Mouse (Mus musculus): ENCODE data around the gene Rasl10a. TPM values are rescaled to one million over a fixed set of nuclear protein-coding genes. Genes with fewer than 3 reads are reported as not detected.

Rasl10a gene
- total and polyA plus RNA-seq, 2 experiments from 2014 or later = 0.85 to 2.7 TPM

DNA sequence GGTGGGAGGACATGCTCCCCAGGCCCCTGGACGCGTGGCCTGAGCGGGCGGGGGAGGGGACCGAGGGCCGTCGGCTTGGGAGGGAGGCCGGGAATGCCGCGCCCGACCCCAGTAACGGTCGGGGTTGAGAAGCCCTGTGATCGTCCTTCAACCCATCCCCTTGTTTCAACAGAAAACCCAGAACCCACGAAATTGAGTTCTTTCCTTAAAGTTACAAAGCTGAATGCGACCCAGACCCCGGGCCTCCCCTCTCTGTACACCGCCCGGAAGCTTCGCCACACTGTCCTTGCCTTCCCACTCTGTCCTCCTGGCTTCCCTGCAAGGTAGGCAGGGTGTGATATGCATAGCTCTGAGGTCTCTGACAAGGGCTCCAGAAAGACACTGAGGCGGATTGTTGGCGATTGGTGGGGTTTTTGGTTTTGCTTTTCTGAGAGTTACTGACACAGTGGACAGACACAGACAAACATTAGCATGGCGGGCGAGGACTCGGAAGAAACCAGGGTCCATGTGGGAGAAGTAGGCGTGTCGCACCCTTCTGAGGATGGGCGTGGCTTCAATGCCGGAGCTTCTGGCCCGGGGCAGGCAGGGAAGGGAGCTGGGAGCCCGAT lies 41.8 kb downstream of the Rasl10a start:
- peak overlapping the region; percentile 95 for H3K4me3 ChIP-seq (ENCODE audit: low read depth, low read length)
- peak overlapping the region; percentile 67 for H3K4me2 ChIP-seq (ENCODE audit: low read depth, low read length)
- H3K27me3 ChIP-seq (ENCODE audit: control insufficient read depth, insufficient read depth, low read length) = no peaks in the 10 kb centered on the region
- no peaks in the 10 kb centered on the region for H3K9me3 ChIP-seq (replicated peaks; ENCODE audit: control insufficient read depth, low read length)
- peaks cover 19% of the 10 kb centered on the region; the same call in 1 of the 2 replicates for H3K36me3 ChIP-seq (replicated peaks; ENCODE audit: control insufficient read depth, insufficient read depth, low read length)
- DNase-seq (ENCODE audit: low spot score) (peak; percentile 90), ATAC-seq (ENCODE audit: insufficient read depth, low read depth) (peak; percentile 71)
- H3K27ac ChIP-seq (ENCODE audit: low read depth) = peak overlapping the region; percentile 95
- WGBS = under 1% methylated on average over 30 of the region's 31 CpGs
- peak overlapping the region; percentile 96 for H3K9ac ChIP-seq (replicated peaks; ENCODE audit: low read depth, low read length)
- peaks cover 28% of the 10 kb centered on the region for H3K4me1 ChIP-seq (ENCODE audit: control insufficient read depth, insufficient read depth)
- no peak for TF ChIP-seq EP300 (IDR thresholded peaks at IDR 0.05; ENCODE audit: low read depth)
- TF ChIP-seq CTCF (IDR thresholded peaks at IDR 0.05; ENCODE audit: low read depth) = no peak

DNA sequence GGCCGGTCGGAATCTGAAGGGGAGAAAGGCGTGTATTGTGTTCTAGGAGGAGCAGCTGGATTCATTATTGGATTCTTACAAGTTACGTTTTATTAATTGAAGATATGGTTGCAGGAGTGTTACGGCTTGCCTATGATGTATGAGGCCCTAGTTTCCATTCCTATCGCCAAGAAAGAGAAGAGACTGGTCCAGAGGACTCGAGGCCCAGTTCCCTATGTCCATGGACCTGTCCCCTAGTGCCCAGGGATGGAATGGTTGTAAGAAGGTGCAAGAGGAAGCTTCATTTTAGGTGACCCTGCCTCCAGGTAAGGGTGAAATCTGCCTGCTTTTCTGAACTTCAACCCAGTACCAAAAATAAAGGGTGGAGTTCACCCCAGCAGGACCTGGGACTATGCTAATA lies 42.4 kb downstream of the Rasl10a start:
- ATAC-seq (ENCODE audit: insufficient read depth, low read depth) = no peak
- H3K27me3 ChIP-seq (ENCODE audit: control insufficient read depth, insufficient read depth, low read length) = no peaks in the 10 kb centered on the region
- WGBS = under 1% methylated on average over 7 of the region's 7 CpGs

DNA sequence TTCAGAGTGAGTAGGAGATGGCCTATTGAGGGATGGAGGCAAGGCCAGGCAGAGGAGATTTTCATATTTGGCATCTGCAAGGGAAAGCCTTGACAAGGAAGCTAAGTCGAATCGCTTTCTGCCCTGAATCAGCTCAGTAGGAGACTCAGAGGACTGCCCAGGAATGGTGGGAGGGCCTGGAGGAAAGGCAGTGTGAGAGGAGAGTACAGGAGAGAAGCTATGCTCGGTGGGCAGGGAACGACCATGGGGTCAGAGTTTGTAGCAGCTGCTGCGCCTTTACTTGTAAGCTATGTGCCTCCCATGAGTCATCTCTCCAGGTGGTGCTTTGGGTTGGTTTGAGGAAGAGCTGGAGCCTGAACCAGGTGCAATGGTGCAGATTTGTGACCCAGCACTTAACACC lies 42.9 kb downstream of the Rasl10a start:
- Histone ChIP-seq H3K4me3 (ENCODE audit: low read depth, low read length) (peak overlapping the region; percentile 95; the same call in 1 of the 2 replicates), H3K9me3 (replicated peaks; ENCODE audit: control insufficient read depth, low read length) (no peaks in the 10 kb centered on the region), H3K27ac (ENCODE audit: low read depth) (no peak overlapping the region), H3K9ac (replicated peaks; ENCODE audit: low read depth, low read length) (peak overlapping the region; percentile 96; the same call in 1 of the 2 replicates), H3K27me3 (ENCODE audit: control insufficient read depth, insufficient read depth, low read length) (no peaks in the 10 kb centered on the region), H3K4me1 (ENCODE audit: control insufficient read depth, insufficient read depth) (peaks cover 26% of the 10 kb centered on the region), H3K36me3 (replicated peaks; ENCODE audit: control insufficient read depth, insufficient read depth, low read length) (peaks cover 24% of the 10 kb centered on the region; the same call in 1 of the 2 replicates), H3K4me2 (ENCODE audit: low read depth, low read length) (peak overlapping the region; percentile 67)
- no peak for DNase-seq (ENCODE audit: low spot score)
- TF ChIP-seq CTCF (IDR thresholded peaks at IDR 0.05; ENCODE audit: low read depth) (no peak), EP300 (IDR thresholded peaks at IDR 0.05; ENCODE audit: low read depth) (no peak)
- 58% methylated on average over 5 of the region's 5 CpGs for WGBS
- no peak for ATAC-seq (ENCODE audit: insufficient read depth, low read depth)

More for the DNA sequence above, 42.4 kb downstream of the Rasl10a start:
- peak overlapping the region; percentile 96 for H3K9ac ChIP-seq (replicated peaks; ENCODE audit: low read depth, low read length)
- H3K4me1 ChIP-seq (ENCODE audit: control insufficient read depth, insufficient read depth) = peaks cover 28% of the 10 kb centered on the region
- peaks cover 24% of the 10 kb centered on the region; the same call in 1 of the 2 replicates for H3K36me3 ChIP-seq (replicated peaks; ENCODE audit: control insufficient read depth, insufficient read depth, low read length)
- no peaks in the 10 kb centered on the region for H3K9me3 ChIP-seq (replicated peaks; ENCODE audit: control insufficient read depth, low read length)
- DNase-seq (ENCODE audit: low spot score) = no peak
- peak overlapping the region; percentile 95 for H3K4me3 ChIP-seq (ENCODE audit: low read depth, low read length)
- peak overlapping the region; percentile 95 for H3K27ac ChIP-seq (ENCODE audit: low read depth)
- TF ChIP-seq EP300 (IDR thresholded peaks at IDR 0.05; ENCODE audit: low read depth) = no peak
- TF ChIP-seq CTCF (IDR thresholded peaks at IDR 0.05; ENCODE audit: low read depth) = no peak
- peak overlapping the region; percentile 67 for H3K4me2 ChIP-seq (ENCODE audit: low read depth, low read length)

DNA sequence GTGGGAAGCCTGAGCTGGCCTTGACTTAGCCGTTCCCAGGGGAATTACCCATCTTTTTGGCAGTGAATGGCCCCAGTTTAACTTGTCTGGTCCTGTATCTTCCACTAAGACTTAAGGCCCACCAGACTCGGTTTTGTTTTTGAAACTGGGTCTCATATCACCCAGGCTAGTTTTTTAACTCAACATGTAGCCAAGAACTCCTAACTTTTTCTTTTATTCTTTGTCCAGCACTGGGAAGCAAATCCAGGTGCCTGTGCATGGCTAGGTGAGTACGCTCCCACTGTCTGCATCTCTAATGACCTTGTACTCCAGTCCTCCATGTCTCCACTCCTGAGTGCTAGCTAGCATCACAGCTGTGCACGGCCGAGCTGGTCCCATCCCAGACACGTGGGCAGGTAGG lies 43.7 kb downstream of the Rasl10a start:
- DNase-seq (ENCODE audit: low spot score) (no peak), ATAC-seq (ENCODE audit: insufficient read depth, low read depth) (no peak)
- Histone ChIP-seq H3K4me2 (ENCODE audit: low read depth, low read length) (no peak overlapping the region), H3K36me3 (replicated peaks; ENCODE audit: control insufficient read depth, insufficient read depth, low read length) (peaks cover 24% of the 10 kb centered on the region; the same call in 1 of the 2 replicates), H3K9ac (replicated peaks; ENCODE audit: low read depth, low read length) (no peak overlapping the region), H3K4me3 (ENCODE audit: low read depth, low read length) (no peak overlapping the region), H3K4me1 (ENCODE audit: control insufficient read depth, insufficient read depth) (peaks cover 18% of the 10 kb centered on the region), H3K27me3 (ENCODE audit: control insufficient read depth, insufficient read depth, low read length) (no peaks in the 10 kb centered on the region), H3K9me3 (replicated peaks; ENCODE audit: control insufficient read depth, low read length) (no peaks in the 10 kb centered on the region), H3K27ac (ENCODE audit: low read depth) (no peak overlapping the region)
- TF ChIP-seq CTCF (IDR thresholded peaks at IDR 0.05; ENCODE audit: low read depth) (no peak), EP300 (IDR thresholded peaks at IDR 0.05; ENCODE audit: low read depth) (no peak)
- 79% methylated on average over 6 of the region's 6 CpGs for WGBS

DNA sequence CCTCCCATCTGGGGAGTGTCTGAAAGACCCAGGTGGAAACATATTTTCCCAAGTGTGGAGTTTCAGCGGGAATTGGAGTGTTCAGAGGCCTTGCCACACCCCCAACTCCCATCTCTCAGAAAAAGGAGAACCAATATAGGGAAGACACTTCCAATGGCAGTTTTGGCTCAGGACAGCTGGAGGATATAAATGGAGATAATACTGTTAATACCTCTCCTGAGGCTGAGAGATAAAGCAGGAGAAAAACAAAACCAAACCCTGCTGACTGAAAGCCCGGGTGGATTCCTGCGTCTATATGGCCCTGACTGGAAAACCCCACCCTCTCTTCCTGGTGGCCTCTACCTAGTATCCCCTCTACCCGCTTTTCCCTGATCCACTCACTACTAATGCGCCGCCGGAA lies 44.5 kb downstream of the Rasl10a start:
- no peak for DNase-seq (ENCODE audit: low spot score)
- H3K4me1 ChIP-seq (ENCODE audit: control insufficient read depth, insufficient read depth) = peaks cover 10% of the 10 kb centered on the region
- H3K4me3 ChIP-seq (ENCODE audit: low read depth, low read length) = no peak overlapping the region
- H3K4me2 ChIP-seq (ENCODE audit: low read depth, low read length) = no peak overlapping the region
- ATAC-seq (ENCODE audit: insufficient read depth, low read depth) = no peak
- H3K27ac ChIP-seq (ENCODE audit: low read depth) = no peak overlapping the region
- H3K36me3 ChIP-seq (replicated peaks; ENCODE audit: control insufficient read depth, insufficient read depth, low read length) = peaks cover 24% of the 10 kb centered on the region; the same call in 1 of the 2 replicates
- WGBS = 80% methylated on average over 7 of the region's 7 CpGs
- H3K9ac ChIP-seq (replicated peaks; ENCODE audit: low read depth, low read length) = no peak overlapping the region
- TF ChIP-seq CTCF (IDR thresholded peaks at IDR 0.05; ENCODE audit: low read depth) (no peak), EP300 (IDR thresholded peaks at IDR 0.05; ENCODE audit: low read depth) (no peak)
- no peaks in the 10 kb centered on the region for H3K9me3 ChIP-seq (replicated peaks; ENCODE audit: control insufficient read depth, low read length)
- H3K27me3 ChIP-seq (ENCODE audit: control insufficient read depth, insufficient read depth, low read length) = no peaks in the 10 kb centered on the region
